Mouse (Mus musculus): ENCODE measurements around the gene Rab22a. TPM values are rescaled to one million over a fixed set of nuclear protein-coding genes. Genes with fewer than 3 reads are reported as not detected.

Rab22a gene
- total RNA-seq, 2 experiments from 2014 or later, result 30.1 to 30.2 TPM

Small RNA genes within 50 kb of the gene (microRNA-seq; reads per million reads assigned to microRNA genes)
- 0 reads per million in 2 experiments for gene Mir6340

Other genes with a start within 250 kb of the Rab22a start
- gene 1700021F07Rik, start 137.2 kb upstream of the Rab22a start, total RNA-seq (2021), result not detected
- gene Ankrd60, start 81.4 kb upstream of the Rab22a start, total RNA-seq (2021), result not detected
- gene 1700010B08Rik, start 59.7 kb downstream of the Rab22a start, total RNA-seq (2021), result not detected
- gene Vapb, start 77.8 kb downstream of the Rab22a start, total RNA-seq (2021), result 100 to 1,000 TPM in 1 of 2 experiments, 10 to 100 TPM in 1; 94.2 to 109 TPM